Mouse (Mus musculus) limb, embryonic 12.5 days (tissue): Measurements from ENCODE around the gene Gatad2b. TPM values are rescaled to one million over a fixed set of nuclear protein-coding genes. Genes with fewer than 3 reads are reported as not detected.

Experiments
- ATAC-seq: fragments of 200-750 bp; cut with Nextera tagmentation; 2 replicates; pipeline ENCODE4 v1.8.0; 2017; ENCODE audit warnings: low read depth, moderate TSS enrichment; ENCODE audit not compliant: insufficient number of reproducible peaks, insufficient read depth, low FRiP score, low TSS enrichment
- H3K27ac ChIP-seq: fragments of 300-500 bp; sonication (generic); 2 replicates; pipeline ENCODE4 v1.5.1; 2016; ENCODE audit warnings: mild to moderate bottlenecking, moderate library complexity
- H3K27me3 ChIP-seq: fragments of 300-500 bp; sonication (generic); 2 replicates; pipeline ENCODE4 v1.6.1; 2016; ENCODE audit warnings: mild to moderate bottlenecking, moderate library complexity
- H3K36me3 ChIP-seq: fragments of 300-500 bp; sonication (generic); 2 replicates; pipeline ENCODE4 v1.6.1; 2016; ENCODE audit warnings: mild to moderate bottlenecking, moderate library complexity
- H3K4me1 ChIP-seq: fragments of 300-500 bp; sonication (generic); replicated peaks from 2 replicates; pipeline ENCODE4 v1.6.1; 2016
- H3K4me2 ChIP-seq: fragments of 300-500 bp; sonication (generic); 2 replicates; pipeline ENCODE4 v1.6.1; 2016; ENCODE audit warnings: mild to moderate bottlenecking, moderate library complexity
- H3K4me3 ChIP-seq: fragments of 300-500 bp; sonication (generic); replicated peaks from 2 replicates; pipeline ENCODE4 v1.5.1; 2016; ENCODE audit warnings: mild to moderate bottlenecking
- H3K9ac ChIP-seq: fragments of 300-500 bp; sonication (generic); replicated peaks from 2 replicates; pipeline ENCODE4 v1.6.1; 2016; ENCODE audit warnings: mild to moderate bottlenecking, moderate library complexity
- H3K9me3 ChIP-seq: fragments of 300-500 bp; sonication (generic); 2 replicates; pipeline ENCODE4 v1.6.1; 2016; ENCODE audit warnings: mild to moderate bottlenecking, moderate library complexity
- WGBS: fragments of 180-500 bp; shearing (Covaris S2); methylation state at CpG from one replicate; pipeline ENCODE4 v1.1.7; 2016; 5-methylcytosine and 5-hydroxymethylcytosine counted together
- polyA plus RNA-seq: library from polyadenylated mRNA; unstranded; fragments of >200 nt; fragmentation: Nextera tagmentation; extraction: Ambion mirVana; gene quantifications from 2 replicates; pipeline ENCODE4 v1.2.1, GENCODE M21; 2016

The Gatad2b gene
- polyA plus RNA-seq, 1 experiment from 2014 or later, result 19.5 TPM

GRCm38 (mm10) chr3:90254419-90255193 lies 38.4 kb upstream of the Gatad2b start:
- 1% methylated on average over 41 of the region's 41 CpGs for WGBS
- H3K27ac ChIP-seq, result peak overlapping the region; percentile 87
- H3K4me2 ChIP-seq, result peak overlapping the region; percentile 89
- H3K9me3 ChIP-seq, result no peaks in the 10 kb centered on the region
- H3K4me1 ChIP-seq, result peaks cover 14% of the 10 kb centered on the region
- H3K9ac ChIP-seq, result peak overlapping the region; percentile 86
- peaks cover 53% of the 10 kb centered on the region for H3K36me3 ChIP-seq
- peak overlapping the region; percentile 90 for H3K4me3 ChIP-seq
- no peaks in the 10 kb centered on the region for H3K27me3 ChIP-seq
- ATAC-seq, result peak; percentile 65

- Histone ChIP-seq H3K27me3 (no peaks in the 10 kb centered on the region), H3K36me3 (peaks cover 53% of the 10 kb centered on the region), H3K4me2 (peak overlapping the region; percentile 89), H3K9ac (peak overlapping the region; percentile 86), H3K9me3 (no peaks in the 10 kb centered on the region), H3K4me3 (peak overlapping the region; percentile 90), H3K27ac (peak overlapping the region; percentile 87), H3K4me1 (peaks cover 14% of the 10 kb centered on the region)
- 26% methylated on average over 2 of the region's 2 CpGs for WGBS
- ATAC-seq, result no peak
Observed at GRCm38 (mm10) chr3:90255194-90255565, 37.8 kb upstream of the Gatad2b start.

- H3K27ac ChIP-seq, result no peak overlapping the region
- H3K27me3 ChIP-seq, result no peaks in the 10 kb centered on the region
- H3K9me3 ChIP-seq, result no peaks in the 10 kb centered on the region
- peak overlapping the region; percentile 90 for H3K4me3 ChIP-seq
- H3K4me1 ChIP-seq, result peaks cover 14% of the 10 kb centered on the region
- peaks cover 53% of the 10 kb centered on the region for H3K36me3 ChIP-seq
- no peak overlapping the region; the same call in 1 of the 2 replicates for H3K9ac ChIP-seq
- ATAC-seq, result no peak
- WGBS, result 93% methylated on average over 14 of the region's 14 CpGs
- peak overlapping the region; percentile 89 for H3K4me2 ChIP-seq
Observed at GRCm38 (mm10) chr3:90255784-90256353, 37.1 kb upstream of the Gatad2b start.

GRCm38 (mm10) chr3:90256731-90257530 lies 36.0 kb upstream of the Gatad2b start:
- Histone ChIP-seq H3K36me3 (peaks cover 54% of the 10 kb centered on the region), H3K27me3 (no peaks in the 10 kb centered on the region), H3K4me2 (no peak overlapping the region), H3K9me3 (no peaks in the 10 kb centered on the region), H3K4me3 (no peak overlapping the region), H3K9ac (no peak overlapping the region), H3K27ac (no peak overlapping the region), H3K4me1 (peaks cover 14% of the 10 kb centered on the region)
- WGBS, result 91% methylated on average over 19 of the region's 19 CpGs
- ATAC-seq, result no peak

- Histone ChIP-seq H3K27ac (no peak overlapping the region), H3K4me1 (peaks cover 13% of the 10 kb centered on the region), H3K4me3 (no peak overlapping the region), H3K36me3 (peaks cover 70% of the 10 kb centered on the region), H3K4me2 (no peak overlapping the region), H3K9ac (no peak overlapping the region), H3K27me3 (no peaks in the 10 kb centered on the region), H3K9me3 (no peaks in the 10 kb centered on the region)
- 80% methylated on average over 4 of the region's 4 CpGs for WGBS
- ATAC-seq, result no peak
Observed at GRCm38 (mm10) chr3:90258521-90258920, 34.5 kb upstream of the Gatad2b start.

- ATAC-seq, result no peak
- peaks cover 62% of the 10 kb centered on the region for H3K36me3 ChIP-seq
- H3K4me1 ChIP-seq, result peaks cover 15% of the 10 kb centered on the region
- H3K9ac ChIP-seq, result no peak overlapping the region
- H3K27me3 ChIP-seq, result no peaks in the 10 kb centered on the region
- H3K4me3 ChIP-seq, result no peak overlapping the region
- no peak overlapping the region for H3K27ac ChIP-seq
- H3K9me3 ChIP-seq, result no peaks in the 10 kb centered on the region
- WGBS, result 90% methylated on average over 5 of the region's 5 CpGs
- no peak overlapping the region for H3K4me2 ChIP-seq
Observed at GRCm38 (mm10) chr3:90263121-90263771, 29.7 kb upstream of the Gatad2b start.

GRCm38 (mm10) chr3:90264687-90265033 lies 28.3 kb upstream of the Gatad2b start:
- 38% methylated on average over 10 of the region's 10 CpGs for WGBS
- Histone ChIP-seq H3K36me3 (peaks cover 54% of the 10 kb centered on the region), H3K4me1 (peaks cover 15% of the 10 kb centered on the region), H3K27me3 (no peaks in the 10 kb centered on the region), H3K27ac (peak overlapping the region; percentile 50; the same call in 1 of the 2 replicates), H3K4me3 (peak overlapping the region; percentile 89), H3K9ac (peak overlapping the region; percentile 89), H3K4me2 (peak overlapping the region; percentile 74), H3K9me3 (no peaks in the 10 kb centered on the region)
- no peak for ATAC-seq

GRCm38 (mm10) chr3:90265034-90265931 lies 27.7 kb upstream of the Gatad2b start, which contains the start of gene Dennd4b:
TSS of gene Dennd4b (plus strand) at chr3:90265185.
- under 1% methylated on average over 82 of the region's 87 CpGs for WGBS
- peaks cover 50% of the 10 kb centered on the region for H3K36me3 ChIP-seq
- no peaks in the 10 kb centered on the region for H3K27me3 ChIP-seq

GRCm38 (mm10) chr3:90265932-90266741 lies 26.8 kb upstream of the Gatad2b start:
- H3K9me3 ChIP-seq, result no peaks in the 10 kb centered on the region
- no peaks in the 10 kb centered on the region for H3K27me3 ChIP-seq
- H3K4me3 ChIP-seq, result peak overlapping the region; percentile 89
- H3K9ac ChIP-seq, result peak overlapping the region; percentile 89
- H3K4me1 ChIP-seq, result peaks cover 15% of the 10 kb centered on the region
- peak; percentile 37; the same call in 1 of the 2 replicates for ATAC-seq
- H3K27ac ChIP-seq, result peak overlapping the region; percentile 98
- H3K4me2 ChIP-seq, result peak overlapping the region; percentile 74
- 25% methylated on average over 16 of the region's 16 CpGs for WGBS
- peaks cover 50% of the 10 kb centered on the region for H3K36me3 ChIP-seq

More at GRCm38 (mm10) chr3:90265034-90265931, 27.7 kb upstream of the Gatad2b start, which contains the start of gene Dennd4b:
- peak; percentile 93 for ATAC-seq
- Histone ChIP-seq H3K4me2 (peak within 1 kb of the TSS; percentile 74), H3K9me3 (no peaks in the 10 kb centered on the region), H3K27ac (peak within 1 kb of the TSS; percentile 98), H3K4me3 (peak within 1 kb of the TSS; percentile 89), H3K9ac (peak within 1 kb of the TSS; percentile 89), H3K4me1 (peaks cover 15% of the 10 kb centered on the region)
